Mouse (Mus musculus) embryonic facial prominence, embryonic 15.5 days (tissue): ENCODE measurements around the gene Krt78. TPM values are rescaled to one million over a fixed set of nuclear protein-coding genes. Genes with fewer than 3 reads are reported as not detected.
A peak's percentile ranks its signal among the peaks of the same experiment; 100 is the strongest.

ENCODE experiments used
- ATAC-seq: fragments of 200-750 bp; cut with Nextera tagmentation; 2 replicates; pipeline ENCODE4 v1.8.0; 2017; ENCODE audit warnings: low read depth, moderate TSS enrichment; ENCODE audit not compliant: insufficient number of reproducible peaks, low FRiP score, low TSS enrichment
- H3K27ac ChIP-seq: fragments of 300-500 bp; sonication (generic); replicated peaks from 2 replicates; pipeline ENCODE4 v1.5.1; 2015; ENCODE audit warnings: mild to moderate bottlenecking, inconsistent platforms
- H3K27me3 ChIP-seq: fragments of 300-500 bp; sonication (generic); 2 replicates; pipeline ENCODE4 v1.6.1; 2015; ENCODE audit warnings: inconsistent platforms
- H3K36me3 ChIP-seq: fragments of 300-500 bp; sonication (generic); 2 replicates; pipeline ENCODE4 v1.6.1; 2015; ENCODE audit warnings: mild to moderate bottlenecking, inconsistent platforms
- H3K4me1 ChIP-seq: fragments of 300-500 bp; sonication (generic); 2 replicates; pipeline ENCODE4 v1.6.1; 2015; ENCODE audit warnings: inconsistent platforms
- H3K4me2 ChIP-seq: fragments of 300-500 bp; sonication (generic); replicated peaks from 2 replicates; pipeline ENCODE4 v1.6.1; 2015; ENCODE audit warnings: mild to moderate bottlenecking, inconsistent platforms
- H3K4me3 ChIP-seq: fragments of 300-500 bp; sonication (generic); replicated peaks from 2 replicates; pipeline ENCODE4 v1.5.1; 2015; ENCODE audit warnings: mild to moderate bottlenecking, inconsistent platforms
- H3K9ac ChIP-seq: fragments of 300-500 bp; sonication (generic); 2 replicates; pipeline ENCODE4 v1.6.1; 2015; ENCODE audit warnings: inconsistent platforms
- H3K9me3 ChIP-seq: fragments of 300-500 bp; sonication (generic); replicated peaks from 2 replicates; pipeline ENCODE4 v1.6.1; 2016; ENCODE audit warnings: inconsistent platforms
- WGBS: fragments of 180-500 bp; shearing (Covaris S2); methylation state at CpG from one replicate; pipeline ENCODE4 v1.1.7; 2015; 5-methylcytosine and 5-hydroxymethylcytosine counted together
- polyA plus RNA-seq: library from polyadenylated mRNA; unstranded; fragments of >200 nt; fragmentation: Nextera tagmentation; extraction: Ambion mirVana; gene quantifications from 2 replicates; pipeline ENCODE4 v1.2.1, GENCODE M21; 2015

Gene Krt78
- polyA plus RNA-seq, 1 experiment from 2014 or later = 14.1 TPM

GRCm38 (mm10) chr15:101970536-101970935 is 16.4 kb upstream of the Krt78 start:
- no peak for ATAC-seq

GRCm38 (mm10) chr15:101966808-101967207 is 12.7 kb upstream of the Krt78 start:
- peak overlapping the region; percentile 75 for H3K27ac ChIP-seq
- ATAC-seq = no peak
- no peak overlapping the region for H3K4me3 ChIP-seq
- no peak overlapping the region for H3K4me2 ChIP-seq
- 64% methylated on average over 8 of the region's 8 CpGs for WGBS
- H3K36me3 ChIP-seq = no peaks in the 10 kb centered on the region
- no peaks in the 10 kb centered on the region for H3K27me3 ChIP-seq
- no peak overlapping the region for H3K9ac ChIP-seq
- H3K9me3 ChIP-seq = no peaks in the 10 kb centered on the region
- no peaks in the 10 kb centered on the region for H3K4me1 ChIP-seq

More at GRCm38 (mm10) chr15:101970536-101970935, 16.4 kb upstream of the Krt78 start:
- H3K9me3 ChIP-seq = no peaks in the 10 kb centered on the region
- no peaks in the 10 kb centered on the region for H3K36me3 ChIP-seq
- 11% methylated on average over 3 of the region's 6 CpGs for WGBS
- H3K27ac ChIP-seq = no peak overlapping the region
- H3K27me3 ChIP-seq = no peaks in the 10 kb centered on the region
- no peak overlapping the region for H3K4me2 ChIP-seq
- H3K9ac ChIP-seq = no peak overlapping the region
- no peak overlapping the region for H3K4me3 ChIP-seq
- H3K4me1 ChIP-seq = peaks cover 22% of the 10 kb centered on the region

DNA sequence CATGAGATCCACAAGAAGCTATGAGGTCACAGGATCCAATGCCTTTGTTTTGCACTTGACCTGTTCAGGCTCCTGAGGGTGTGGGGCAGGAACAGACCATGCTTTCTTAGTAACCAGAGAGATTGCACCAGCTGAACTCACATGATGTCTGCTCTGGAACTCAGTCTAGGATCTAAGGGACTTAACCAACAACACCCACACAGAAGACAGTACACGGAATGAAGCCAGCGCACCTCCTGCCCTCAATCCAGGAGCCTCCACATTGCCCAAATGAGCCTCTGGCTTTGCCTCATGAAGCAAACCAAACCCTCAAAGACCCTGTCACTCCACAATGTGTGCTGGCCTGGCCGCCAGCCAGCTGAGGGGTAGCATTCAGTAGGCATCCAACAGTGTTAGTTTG is 4.8 kb upstream of the Krt78 start:
- H3K4me3 ChIP-seq = no peak overlapping the region
- no peaks in the 10 kb centered on the region for H3K9me3 ChIP-seq
- no peaks in the 10 kb centered on the region for H3K4me1 ChIP-seq
- no peak overlapping the region for H3K27ac ChIP-seq
- no peak overlapping the region for H3K9ac ChIP-seq
- no peak for ATAC-seq
- WGBS = 80% methylated on average over 3 of the region's 3 CpGs
- H3K27me3 ChIP-seq = no peaks in the 10 kb centered on the region
- no peaks in the 10 kb centered on the region for H3K36me3 ChIP-seq
- no peak overlapping the region for H3K4me2 ChIP-seq

GRCm38 (mm10) chr15:101952733-101953474 is 1.2 kb downstream of the Krt78 start:
- 78% methylated on average over 7 of the region's 7 CpGs for WGBS
- no peak overlapping the region for H3K4me2 ChIP-seq
- H3K4me3 ChIP-seq = no peak overlapping the region
- H3K9me3 ChIP-seq = no peaks in the 10 kb centered on the region
- no peaks in the 10 kb centered on the region for H3K27me3 ChIP-seq
- no peak overlapping the region for H3K9ac ChIP-seq
- H3K27ac ChIP-seq = no peak overlapping the region
- no peak for ATAC-seq
- no peaks in the 10 kb centered on the region for H3K4me1 ChIP-seq
- H3K36me3 ChIP-seq = no peaks in the 10 kb centered on the region

DNA sequence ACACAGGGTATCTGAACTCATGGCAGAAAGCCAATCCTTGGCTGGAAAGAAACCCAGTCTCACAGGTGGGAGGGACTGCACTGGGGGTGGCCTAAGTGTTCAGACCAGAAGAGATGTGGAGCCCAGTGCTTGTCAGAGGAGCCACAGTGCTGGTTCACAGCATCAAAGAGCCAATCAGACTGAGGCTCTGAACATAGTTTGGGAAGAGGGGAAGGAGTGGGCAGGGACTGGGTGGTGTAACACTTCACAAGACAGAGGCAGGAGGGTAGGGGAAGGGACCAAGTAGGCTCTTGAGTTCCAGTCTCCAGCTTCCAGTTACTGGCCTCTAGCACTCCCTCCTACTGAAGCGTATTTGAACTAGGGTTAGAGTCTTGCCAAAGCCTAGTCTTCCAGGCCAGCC is 8.7 kb downstream of the Krt78 start:
- no peak overlapping the region for H3K4me2 ChIP-seq
- ATAC-seq = no peak
- H3K4me3 ChIP-seq = no peak overlapping the region
- WGBS = 100% methylated on average over 1 of the region's 1 CpGs
- no peaks in the 10 kb centered on the region for H3K36me3 ChIP-seq
- H3K27ac ChIP-seq = no peak overlapping the region
- no peak overlapping the region for H3K9ac ChIP-seq
- H3K4me1 ChIP-seq = peaks cover 10% of the 10 kb centered on the region; the same call in 1 of the 2 replicates
- H3K9me3 ChIP-seq = no peaks in the 10 kb centered on the region
- H3K27me3 ChIP-seq = no peaks in the 10 kb centered on the region

GRCm38 (mm10) chr15:101941948-101942347 is 12.1 kb downstream of the Krt78 start:
- H3K27ac ChIP-seq = no peak overlapping the region
- peaks cover 10% of the 10 kb centered on the region; the same call in 1 of the 2 replicates for H3K4me1 ChIP-seq
- no peaks in the 10 kb centered on the region for H3K27me3 ChIP-seq
- no peak overlapping the region for H3K4me2 ChIP-seq
- no peaks in the 10 kb centered on the region for H3K9me3 ChIP-seq
- H3K4me3 ChIP-seq = no peak overlapping the region
- WGBS = 49% methylated on average over 8 of the region's 8 CpGs
- no peak for ATAC-seq
- no peak overlapping the region for H3K9ac ChIP-seq
- no peaks in the 10 kb centered on the region for H3K36me3 ChIP-seq

DNA sequence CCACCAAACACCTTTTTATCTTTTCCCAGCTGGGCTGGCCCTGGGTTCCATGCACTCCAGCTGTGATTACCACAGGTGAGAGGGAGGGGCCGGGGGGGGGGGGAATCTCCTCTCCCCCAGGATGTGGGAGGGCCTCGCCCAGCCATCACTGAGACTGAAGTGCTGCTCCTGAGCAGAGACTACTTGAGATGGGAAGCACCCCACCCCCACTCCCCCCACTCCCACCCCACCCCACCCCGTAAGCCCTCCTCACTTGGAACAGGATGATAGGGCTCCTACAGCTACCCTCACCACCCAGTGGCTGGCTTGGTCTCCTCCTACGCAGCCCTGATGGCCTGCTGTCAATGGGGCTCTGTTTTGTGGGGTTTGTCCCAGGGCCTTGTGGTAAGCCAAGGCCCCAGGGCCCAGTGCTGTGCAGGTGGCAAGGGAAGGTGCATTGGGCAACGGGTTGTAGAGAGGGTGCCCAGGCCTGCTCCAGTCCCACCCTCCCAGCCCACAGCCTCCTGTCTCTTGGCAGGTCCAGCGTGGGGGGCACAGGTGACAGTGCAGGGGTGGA is 13.7 kb downstream of the Krt78 start, which contains the start of gene Krt79:
Gene Krt79, minus strand, starts transcription at position 51 of the 556 bp plus-strand sequence.
- Histone ChIP-seq H3K27me3 (no peaks in the 10 kb centered on the region), H3K4me1 (peaks cover 9% of the 10 kb centered on the region; the same call in 1 of the 2 replicates), H3K4me3 (no peak within 1 kb of the TSS), H3K9me3 (no peaks in the 10 kb centered on the region), H3K27ac (no peak within 1 kb of the TSS), H3K9ac (no peak within 1 kb of the TSS), H3K4me2 (no peak within 1 kb of the TSS), H3K36me3 (no peaks in the 10 kb centered on the region)
- WGBS = 72% methylated on average over 6 of the region's 6 CpGs
- ATAC-seq = no peak

GRCm38 (mm10) chr15:101938600-101939308 is 15.3 kb downstream of the Krt78 start:
- Histone ChIP-seq H3K27me3 (no peaks in the 10 kb centered on the region), H3K4me3 (no peak overlapping the region), H3K4me1 (peaks cover 5% of the 10 kb centered on the region; the same call in 1 of the 2 replicates), H3K27ac (no peak overlapping the region), H3K4me2 (no peak overlapping the region), H3K9me3 (no peaks in the 10 kb centered on the region), H3K9ac (no peak overlapping the region), H3K36me3 (no peaks in the 10 kb centered on the region)
- ATAC-seq = no peak
- 72% methylated on average over 9 of the region's 9 CpGs for WGBS

DNA sequence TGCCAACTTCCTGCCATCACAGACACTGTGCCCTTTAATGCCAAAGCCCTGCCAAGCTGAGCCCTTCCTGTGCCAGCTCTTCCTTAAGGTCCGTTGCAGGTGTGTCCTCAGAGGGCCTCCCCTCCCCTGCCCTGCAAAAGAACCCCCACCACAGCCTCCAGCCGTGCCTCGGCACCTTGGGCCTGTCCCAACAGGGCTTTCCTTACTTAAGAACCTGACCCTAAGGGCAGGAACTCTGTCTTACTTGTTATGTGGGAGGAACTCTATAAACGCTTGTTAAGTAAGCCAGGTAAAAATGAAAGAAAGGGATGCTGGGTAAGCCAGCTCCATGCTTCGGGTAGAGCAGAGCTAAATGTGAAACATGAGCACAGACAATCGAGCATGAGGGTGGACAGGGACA is 21.1 kb downstream of the Krt78 start:
- H3K9me3 ChIP-seq = no peaks in the 10 kb centered on the region
- 42% methylated on average over 6 of the region's 6 CpGs for WGBS
- ATAC-seq = no peak

DNA sequence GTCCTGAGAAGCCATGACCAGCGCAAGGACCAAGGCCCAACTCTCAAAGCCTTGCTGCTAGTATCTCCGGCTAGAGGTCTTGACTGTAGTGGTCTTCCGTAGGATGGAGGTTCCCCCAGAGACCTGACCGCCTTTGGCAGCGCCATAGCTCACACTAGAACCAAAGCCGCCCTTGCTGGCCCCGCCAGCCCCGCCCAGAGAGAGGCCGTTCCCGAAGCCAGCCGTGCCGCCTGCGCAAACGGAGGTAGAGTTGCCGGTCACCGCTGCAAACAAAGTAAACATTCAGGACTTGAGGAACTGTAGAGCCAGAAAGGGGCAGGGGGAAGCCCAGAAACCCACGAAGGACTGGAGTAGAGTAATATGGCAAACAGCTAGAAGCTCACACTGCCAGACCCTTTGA is 24.4 kb downstream of the Krt78 start:
- WGBS = 8% methylated on average over 17 of the region's 17 CpGs
- Histone ChIP-seq H3K36me3 (no peaks in the 10 kb centered on the region), H3K27ac (no peak overlapping the region), H3K27me3 (peaks cover 17% of the 10 kb centered on the region), H3K4me1 (peaks cover 21% of the 10 kb centered on the region), H3K4me2 (peak overlapping the region; percentile 41), H3K4me3 (peak overlapping the region; percentile 16), H3K9ac (no peak overlapping the region), H3K9me3 (no peaks in the 10 kb centered on the region)
- no peak for ATAC-seq

More for the DNA sequence above, 21.1 kb downstream of the Krt78 start:
- no peak overlapping the region for H3K27ac ChIP-seq
- no peak overlapping the region for H3K4me3 ChIP-seq
- H3K4me1 ChIP-seq = peaks cover 21% of the 10 kb centered on the region
- no peak overlapping the region for H3K9ac ChIP-seq
- no peaks in the 10 kb centered on the region for H3K36me3 ChIP-seq
- peaks cover 17% of the 10 kb centered on the region for H3K27me3 ChIP-seq
- H3K4me2 ChIP-seq = no peak overlapping the region

DNA sequence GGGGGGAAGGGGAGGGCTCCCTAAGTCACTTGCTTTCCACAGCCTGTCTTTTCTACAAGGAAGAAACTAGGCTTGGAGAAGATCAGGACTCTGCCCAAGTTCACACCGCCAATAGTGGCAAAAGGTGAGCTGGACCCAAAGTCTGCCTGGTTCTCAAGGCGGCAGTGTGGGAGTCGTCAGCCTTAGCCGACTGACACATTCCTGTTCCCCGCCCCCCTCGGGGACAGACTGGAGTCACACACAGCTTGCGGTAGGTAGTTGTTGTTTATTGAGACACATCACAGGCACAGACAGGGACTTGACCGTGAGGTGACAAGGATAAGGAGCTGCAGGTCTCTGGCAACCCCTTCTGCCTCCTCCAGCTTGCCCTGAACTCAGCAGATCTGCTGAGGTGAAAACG is 25.0 kb downstream of the Krt78 start:
- no peak overlapping the region for H3K4me3 ChIP-seq
- peaks cover 21% of the 10 kb centered on the region for H3K4me1 ChIP-seq
- H3K27me3 ChIP-seq = peaks cover 17% of the 10 kb centered on the region
- no peak overlapping the region for H3K27ac ChIP-seq
- no peak overlapping the region for H3K4me2 ChIP-seq
- no peaks in the 10 kb centered on the region for H3K9me3 ChIP-seq
- no peaks in the 10 kb centered on the region for H3K36me3 ChIP-seq
- ATAC-seq = no peak
- WGBS = 25% methylated on average over 9 of the region's 9 CpGs
- no peak overlapping the region for H3K9ac ChIP-seq
